Mouse (Mus musculus): ENCODE data around the gene Dlgap3. TPM values are rescaled to one million over a fixed set of nuclear protein-coding genes. Genes with fewer than 3 reads are reported as not detected.

The Dlgap3 gene
- total RNA-seq, 2 experiments from 2014 or later, result 0.22 to 0.26 TPM

GRCm38 (mm10) chr4:127214510-127214909, 45.5 kb downstream of the Dlgap3 start:
- DNase-seq, result no peak
- intact Hi-C loops (cut with DNase I), result no loop called here

- intact Hi-C loops (cut with DNase I), result no loop called here
- DNase-seq, result no peak
Measured at GRCm38 (mm10) chr4:127215103-127215502, 46.1 kb downstream of the Dlgap3 start.

- DNase-seq, result peak in 1 of 2 experiments; percentile 13
- intact Hi-C loops (cut with DNase I), result no loop called here
Measured at GRCm38 (mm10) chr4:127215799-127216198, 46.8 kb downstream of the Dlgap3 start.

- no peak for DNase-seq
- intact Hi-C loops (cut with DNase I), result no loop called here
Measured at GRCm38 (mm10) chr4:127216251-127216651, 47.2 kb downstream of the Dlgap3 start.

GRCm38 (mm10) chr4:127217048-127217447, 48.0 kb downstream of the Dlgap3 start:
- no peak for DNase-seq
- intact Hi-C loops (cut with DNase I), result no loop called here

- no peak for DNase-seq
- intact Hi-C loops (cut with DNase I), result no loop called here
Measured at GRCm38 (mm10) chr4:127223291-127223690, 54.3 kb downstream of the Dlgap3 start.

- no peak for DNase-seq
- intact Hi-C loops (cut with DNase I), result no loop called here
Measured at GRCm38 (mm10) chr4:127223755-127224154, 54.8 kb downstream of the Dlgap3 start.

- intact Hi-C loops (cut with DNase I), result no loop called here
- DNase-seq, result no peak
Measured at GRCm38 (mm10) chr4:127224444-127225100, 55.6 kb downstream of the Dlgap3 start.

GRCm38 (mm10) chr4:127226067-127226466, 57.1 kb downstream of the Dlgap3 start:
- DNase-seq, result no peak
- intact Hi-C loops (cut with DNase I), result no loop called here

GRCm38 (mm10) chr4:127227051-127227673, 58.2 kb downstream of the Dlgap3 start:
- DNase-seq, result no peak
- intact Hi-C loops (cut with DNase I), result no loop called here

GRCm38 (mm10) chr4:127232028-127232427, 63.0 kb downstream of the Dlgap3 start:
- intact Hi-C loops (cut with DNase I), result no loop called here
- no peak for DNase-seq

GRCm38 (mm10) chr4:127232551-127232950, 63.5 kb downstream of the Dlgap3 start:
- DNase-seq, result no peak
- intact Hi-C loops (cut with DNase I), result no loop called here

GRCm38 (mm10) chr4:127233416-127234125, 64.6 kb downstream of the Dlgap3 start:
- no peak for DNase-seq
- intact Hi-C loops (cut with DNase I), result no loop called here

- intact Hi-C loops (cut with DNase I), result loop anchor here (1.0 kb wide), 1 partner anchor 83 kb away; no protein-coding TSS in a partner anchor
Measured at GRCm38 (mm10) chr4:127235742-127236487, 66.9 kb downstream of the Dlgap3 start.

GRCm38 (mm10) chr4:127236631-127237030, 67.6 kb downstream of the Dlgap3 start:
- intact Hi-C loops (cut with DNase I), result no loop called here
- no peak for DNase-seq

More at GRCm38 (mm10) chr4:127235742-127236487, 66.9 kb downstream of the Dlgap3 start:
- peak; percentile 88 to 93 for DNase-seq

GRCm38 (mm10) chr4:127237271-127237670, 68.3 kb downstream of the Dlgap3 start:
- intact Hi-C loops (cut with DNase I), result no loop called here
- DNase-seq, result no peak

GRCm38 (mm10) chr4:127242696-127243095, 73.7 kb downstream of the Dlgap3 start:
- intact Hi-C loops (cut with DNase I), result loop anchor here (10.0 kb wide), 2 partner anchors 168 to 688 kb away; partner anchors contain the start of genes Clspn and Zmym6

GRCm38 (mm10) chr4:127243552-127243951, 74.5 kb downstream of the Dlgap3 start, which contains the start of gene Smim12:
Gene Smim12 (plus strand): TSS chr4:127243784.
- intact Hi-C loops (cut with DNase I), result loop anchor here (10.0 kb wide), 2 partner anchors 169 to 689 kb away; partner anchors contain the start of genes Clspn and Zmym6

More at GRCm38 (mm10) chr4:127242696-127243095, 73.7 kb downstream of the Dlgap3 start:
- DNase-seq, result no peak

GRCm38 (mm10) chr4:127243953-127244352, 74.9 kb downstream of the Dlgap3 start:
- DNase-seq, result no peak
- intact Hi-C loops (cut with DNase I), result loop anchor here (10.0 kb wide), 2 partner anchors 169 to 689 kb away; partner anchors contain the start of genes Clspn and Zmym6

More at GRCm38 (mm10) chr4:127243552-127243951, 74.5 kb downstream of the Dlgap3 start, which contains the start of gene Smim12:
- DNase-seq, result peak; percentile 99

- peak; percentile 97 to 99 for DNase-seq
- intact Hi-C loops (cut with DNase I), result loop anchor here (1.0 to 10.0 kb wide), 3 partner anchors 69 to 695 kb away; partner anchors contain the start of genes Clspn and Zmym6
Measured at GRCm38 (mm10) chr4:127249701-127250349, 80.8 kb downstream of the Dlgap3 start.
